Mouse (Mus musculus): Measurements from ENCODE around the gene Reep6. TPM values are rescaled to one million over a fixed set of nuclear protein-coding genes. Genes with fewer than 3 reads are reported as not detected.

Gene Reep6
- polyA plus RNA-seq, 1 experiment from 2014 or later: 4.5 TPM

- Histone ChIP-seq H3K4me3 (ENCODE audit: low read depth, low read length) (no peak overlapping the region), H3K27ac (replicated peaks; ENCODE audit: low read depth, low read length) (no peak overlapping the region), H3K4me2 (ENCODE audit: low read depth, low read length) (no peak overlapping the region), H3K9me3 (replicated peaks; ENCODE audit: control insufficient read depth, low read length) (no peaks in the 10 kb centered on the region), H3K4me1 (ENCODE audit: control insufficient read depth, insufficient read depth, low read length) (no peaks in the 10 kb centered on the region; the same call in 1 of the 2 replicates), H3K36me3 (replicated peaks; ENCODE audit: control insufficient read depth, insufficient read depth, low read depth, low read length) (no peaks in the 10 kb centered on the region), H3K9ac (replicated peaks; ENCODE audit: low read length) (0 out of 2 replicates have a peak overlapping the region, but pooled peaks have one; percentile 2), H3K27me3 (ENCODE audit: control insufficient read depth, insufficient read depth, low read length) (peaks cover 45% of the 10 kb centered on the region)
- WGBS: 63% methylated on average over 10 of the region's 10 CpGs
- DNase-seq (ENCODE audit: low spot score): no peak
- ATAC-seq (replicated peaks; ENCODE audit: insufficient number of reproducible peaks, low FRiP score, low TSS enrichment, low read depth): no peak
Measured at GRCm38 (mm10) chr10:80317011-80317410, 12.7 kb upstream of the Reep6 start.

GRCm38 (mm10) chr10:80320340-80320760 is 9.4 kb upstream of the Reep6 start, which contains the start of gene 2310011J03Rik:
Gene 2310011J03Rik, minus strand, starts transcription at chr10:80320537.
- under 1% methylated on average over 34 of the region's 34 CpGs for WGBS
- Histone ChIP-seq H3K27me3 (ENCODE audit: control insufficient read depth, insufficient read depth, low read length) (peaks cover 14% of the 10 kb centered on the region), H3K36me3 (replicated peaks; ENCODE audit: control insufficient read depth, insufficient read depth, low read depth, low read length) (no peaks in the 10 kb centered on the region), H3K27ac (replicated peaks; ENCODE audit: low read depth, low read length) (no peak within 1 kb of the TSS), H3K4me2 (ENCODE audit: low read depth, low read length) (peak within 1 kb of the TSS; percentile 77), H3K9ac (replicated peaks; ENCODE audit: low read length) (peak within 1 kb of the TSS; percentile 74), H3K9me3 (replicated peaks; ENCODE audit: control insufficient read depth, low read length) (no peaks in the 10 kb centered on the region), H3K4me1 (ENCODE audit: control insufficient read depth, insufficient read depth, low read length) (0 out of 2 replicates have a peak, but pooled peaks cover 6% of the 10 kb centered on the region), H3K4me3 (ENCODE audit: low read depth, low read length) (peak within 1 kb of the TSS; percentile 89)
- DNase-seq (ENCODE audit: low spot score): peak; percentile 96
- ATAC-seq (replicated peaks; ENCODE audit: insufficient number of reproducible peaks, low FRiP score, low TSS enrichment, low read depth): peak; percentile 25; the same call in 1 of the 2 replicates

- H3K27me3 ChIP-seq (ENCODE audit: control insufficient read depth, insufficient read depth, low read length): peaks cover 6% of the 10 kb centered on the region
- no peak overlapping the region for H3K27ac ChIP-seq (replicated peaks; ENCODE audit: low read depth, low read length)
- H3K9ac ChIP-seq (replicated peaks; ENCODE audit: low read length): no peak overlapping the region
- no peak overlapping the region for H3K4me2 ChIP-seq (ENCODE audit: low read depth, low read length)
- DNase-seq (ENCODE audit: low spot score) (no peak), ATAC-seq (replicated peaks; ENCODE audit: insufficient number of reproducible peaks, low FRiP score, low TSS enrichment, low read depth) (no peak)
- 77% methylated on average over 6 of the region's 6 CpGs for WGBS
- H3K9me3 ChIP-seq (replicated peaks; ENCODE audit: control insufficient read depth, low read length): no peaks in the 10 kb centered on the region
- no peaks in the 10 kb centered on the region for H3K36me3 ChIP-seq (replicated peaks; ENCODE audit: control insufficient read depth, insufficient read depth, low read depth, low read length)
- 0 out of 2 replicates have a peak, but pooled peaks cover 6% of the 10 kb centered on the region for H3K4me1 ChIP-seq (ENCODE audit: control insufficient read depth, insufficient read depth, low read length)
- no peak overlapping the region for H3K4me3 ChIP-seq (ENCODE audit: low read depth, low read length)
Measured at GRCm38 (mm10) chr10:80321014-80321669, 8.6 kb upstream of the Reep6 start.

- Histone ChIP-seq H3K4me2 (ENCODE audit: low read depth, low read length) (no peak overlapping the region), H3K36me3 (replicated peaks; ENCODE audit: control insufficient read depth, insufficient read depth, low read depth, low read length) (no peaks in the 10 kb centered on the region), H3K9me3 (replicated peaks; ENCODE audit: control insufficient read depth, low read length) (no peaks in the 10 kb centered on the region), H3K4me3 (ENCODE audit: low read depth, low read length) (no peak overlapping the region), H3K9ac (replicated peaks; ENCODE audit: low read length) (no peak overlapping the region), H3K4me1 (ENCODE audit: control insufficient read depth, insufficient read depth, low read length) (0 out of 2 replicates have a peak, but pooled peaks cover 6% of the 10 kb centered on the region), H3K27me3 (ENCODE audit: control insufficient read depth, insufficient read depth, low read length) (no peaks in the 10 kb centered on the region; the same call in 1 of the 2 replicates), H3K27ac (replicated peaks; ENCODE audit: low read depth, low read length) (no peak overlapping the region)
- 88% methylated on average over 21 of the region's 21 CpGs for WGBS
- DNase-seq (ENCODE audit: low spot score) (no peak), ATAC-seq (replicated peaks; ENCODE audit: insufficient number of reproducible peaks, low FRiP score, low TSS enrichment, low read depth) (no peak)
Measured at GRCm38 (mm10) chr10:80321670-80322581, 7.8 kb upstream of the Reep6 start.

- DNase-seq (ENCODE audit: low spot score): peak; percentile 40
- WGBS: 5% methylated on average over 28 of the region's 28 CpGs
- 0 out of 2 replicates have a peak, but pooled peaks cover 6% of the 10 kb centered on the region for H3K4me1 ChIP-seq (ENCODE audit: control insufficient read depth, insufficient read depth, low read length)
Measured at GRCm38 (mm10) chr10:80322811-80323211, 6.9 kb upstream of the Reep6 start.

GRCm38 (mm10) chr10:80323261-80324119 is 6.3 kb upstream of the Reep6 start:
- Histone ChIP-seq H3K36me3 (replicated peaks; ENCODE audit: control insufficient read depth, insufficient read depth, low read depth, low read length) (no peaks in the 10 kb centered on the region), H3K4me1 (ENCODE audit: control insufficient read depth, insufficient read depth, low read length) (0 out of 2 replicates have a peak, but pooled peaks cover 6% of the 10 kb centered on the region)
- no peak for ATAC-seq (replicated peaks; ENCODE audit: insufficient number of reproducible peaks, low FRiP score, low TSS enrichment, low read depth)

More at GRCm38 (mm10) chr10:80322811-80323211, 6.9 kb upstream of the Reep6 start:
- ATAC-seq (replicated peaks; ENCODE audit: insufficient number of reproducible peaks, low FRiP score, low TSS enrichment, low read depth): no peak
- H3K4me3 ChIP-seq (ENCODE audit: low read depth, low read length): peak overlapping the region; percentile 59
- peak overlapping the region; percentile 97 for H3K4me2 ChIP-seq (ENCODE audit: low read depth, low read length)
- no peak overlapping the region for H3K27ac ChIP-seq (replicated peaks; ENCODE audit: low read depth, low read length)
- peak overlapping the region; percentile 71 for H3K9ac ChIP-seq (replicated peaks; ENCODE audit: low read length)
- H3K27me3 ChIP-seq (ENCODE audit: control insufficient read depth, insufficient read depth, low read length): no peaks in the 10 kb centered on the region; the same call in 1 of the 2 replicates
- H3K36me3 ChIP-seq (replicated peaks; ENCODE audit: control insufficient read depth, insufficient read depth, low read depth, low read length): no peaks in the 10 kb centered on the region
- H3K9me3 ChIP-seq (replicated peaks; ENCODE audit: control insufficient read depth, low read length): no peaks in the 10 kb centered on the region

More at GRCm38 (mm10) chr10:80323261-80324119, 6.3 kb upstream of the Reep6 start:
- DNase-seq (ENCODE audit: low spot score): peak; percentile 55
- Histone ChIP-seq H3K4me2 (ENCODE audit: low read depth, low read length) (peak overlapping the region; percentile 97), H3K9me3 (replicated peaks; ENCODE audit: control insufficient read depth, low read length) (no peaks in the 10 kb centered on the region), H3K9ac (replicated peaks; ENCODE audit: low read length) (peak overlapping the region; percentile 71), H3K27me3 (ENCODE audit: control insufficient read depth, insufficient read depth, low read length) (no peaks in the 10 kb centered on the region; the same call in 1 of the 2 replicates), H3K4me3 (ENCODE audit: low read depth, low read length) (peak overlapping the region; percentile 59), H3K27ac (replicated peaks; ENCODE audit: low read depth, low read length) (no peak overlapping the region)
- WGBS: under 1% methylated on average over 44 of the region's 46 CpGs
